Mouse (Mus musculus): ENCODE results near the gene Hint1.
"Not testable (repeated sequence)": the region's sequence is repeated elsewhere in the genome, so short reads cannot be mapped to it uniquely, and the experiment has no call there.

The Hint1 gene

DNA sequence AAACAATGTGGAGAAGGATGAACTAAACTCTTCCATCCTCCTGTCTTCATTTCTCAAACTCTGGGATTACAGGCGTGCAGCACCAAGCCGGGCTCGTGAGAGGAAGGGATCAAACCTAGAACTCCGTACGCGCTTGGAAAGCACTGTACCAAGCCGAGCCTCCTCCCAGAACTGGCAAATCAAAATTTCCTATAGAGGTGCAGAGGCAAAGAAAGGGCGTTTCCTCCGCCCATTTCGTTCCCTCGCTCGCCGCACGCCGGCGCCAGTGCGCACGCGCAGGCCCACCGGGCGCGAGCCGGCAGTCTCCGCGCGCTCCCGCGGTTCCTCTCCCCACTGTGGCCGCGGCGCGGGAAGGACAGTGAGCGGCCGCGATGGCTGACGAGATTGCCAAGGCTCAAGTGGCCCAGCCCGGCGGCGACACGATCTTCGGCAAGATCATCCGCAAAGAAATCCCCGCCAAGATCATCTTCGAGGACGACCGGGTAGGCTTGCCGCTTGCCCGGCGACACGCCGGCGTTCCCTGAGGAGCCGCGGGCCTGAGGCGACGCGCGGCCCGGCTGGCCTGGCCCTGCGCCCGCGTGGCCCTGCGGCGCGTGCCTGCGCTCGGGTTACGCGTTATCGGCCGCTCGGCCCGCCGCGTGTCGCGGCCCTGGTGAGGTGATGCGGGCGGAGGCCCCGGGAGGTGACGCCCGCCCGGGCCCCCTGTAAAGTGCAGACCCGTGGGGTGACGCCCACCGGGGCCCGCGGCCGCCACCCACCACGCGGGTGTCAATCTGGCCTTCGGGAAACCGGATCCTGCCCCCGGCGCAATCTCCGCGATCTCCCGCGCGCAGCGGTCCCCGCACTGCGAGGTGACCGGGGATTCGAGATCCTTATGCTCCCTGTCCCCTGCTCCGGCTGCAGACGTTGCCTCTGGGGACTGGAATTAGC lies at the start of gene Hint1:
Hint1 (plus strand) TSS at position 265 of the 930 bp plus-strand sequence.
- DNase-seq = peak; percentile 95

GRCm38 (mm10) chr11:54817449-54817848 lies 48.7 kb upstream of the Hint1 start:
- DNase-seq = no peak

GRCm38 (mm10) chr11:54819489-54819888 lies 46.7 kb upstream of the Hint1 start:
- DNase-seq = no peak

DNA sequence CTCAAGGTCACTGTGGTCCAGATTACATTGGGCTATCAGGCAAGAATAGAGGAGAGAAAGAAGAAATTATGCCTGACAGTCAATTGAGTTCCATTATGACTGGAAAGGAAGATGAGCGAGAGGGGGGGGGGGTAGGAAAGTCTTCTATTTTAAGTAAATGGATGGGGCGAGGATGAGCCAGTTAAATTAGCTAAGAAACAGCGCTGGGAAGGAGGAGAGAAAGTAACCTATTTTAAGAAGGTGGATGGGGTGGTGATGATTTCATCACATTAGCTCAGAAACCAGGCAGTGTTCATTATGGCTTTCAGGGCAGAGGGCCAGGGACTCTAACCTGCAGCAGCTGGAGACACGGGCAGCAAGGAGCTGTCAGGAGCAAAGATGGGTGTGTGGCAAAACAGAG lies 42.7 kb upstream of the Hint1 start:
- no peak for DNase-seq

- no peak for DNase-seq
Observed at GRCm38 (mm10) chr11:54825774-54826173, 40.4 kb upstream of the Hint1 start.

GRCm38 (mm10) chr11:54826819-54827218 lies 39.4 kb upstream of the Hint1 start:
- no peak for DNase-seq

- DNase-seq = no peak
Observed at GRCm38 (mm10) chr11:54833833-54834232, 32.4 kb upstream of the Hint1 start.

GRCm38 (mm10) chr11:54834596-54834995 lies 31.6 kb upstream of the Hint1 start:
- no peak for DNase-seq

DNA sequence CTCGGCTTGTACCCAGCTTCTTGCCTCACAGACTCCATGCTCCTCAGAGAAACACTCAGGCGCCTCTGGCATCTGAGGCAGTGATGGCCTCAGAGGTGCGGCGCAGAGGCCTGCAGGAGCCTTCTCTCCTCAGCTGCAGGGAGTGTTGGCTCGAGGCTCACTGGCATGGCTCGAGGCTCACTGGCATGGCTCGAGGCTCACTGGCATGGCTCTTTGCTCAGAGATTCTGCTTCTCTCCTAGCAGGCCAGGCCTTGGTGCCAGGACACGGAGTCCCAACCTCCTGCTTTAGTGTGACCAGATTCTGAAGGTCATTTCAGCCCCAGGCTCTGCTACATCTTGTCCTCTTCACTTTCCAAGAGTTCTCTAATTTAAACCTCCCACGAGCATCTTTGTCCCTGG lies 30.1 kb upstream of the Hint1 start:
- peak; percentile 8 for DNase-seq

DNA sequence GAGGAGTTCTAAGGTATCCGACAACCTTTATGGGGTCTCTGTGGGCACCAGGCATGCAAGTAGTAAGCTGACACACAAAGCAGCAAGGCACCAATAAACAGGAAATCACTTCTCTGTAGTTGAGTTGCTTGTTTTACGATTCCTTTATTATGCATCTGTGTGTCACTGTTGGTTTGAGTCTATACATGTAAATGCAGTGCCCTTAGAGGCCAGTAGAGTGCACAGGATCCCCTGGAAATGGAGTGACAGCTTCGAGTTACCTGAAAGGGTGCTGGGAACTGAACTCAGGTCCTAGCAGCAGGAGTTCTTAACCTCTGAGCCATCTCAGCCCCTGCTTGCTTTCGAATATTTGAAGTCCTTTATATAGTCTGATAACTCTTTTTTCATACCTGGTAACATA lies 26.5 kb upstream of the Hint1 start:
- DNase-seq = no peak

DNA sequence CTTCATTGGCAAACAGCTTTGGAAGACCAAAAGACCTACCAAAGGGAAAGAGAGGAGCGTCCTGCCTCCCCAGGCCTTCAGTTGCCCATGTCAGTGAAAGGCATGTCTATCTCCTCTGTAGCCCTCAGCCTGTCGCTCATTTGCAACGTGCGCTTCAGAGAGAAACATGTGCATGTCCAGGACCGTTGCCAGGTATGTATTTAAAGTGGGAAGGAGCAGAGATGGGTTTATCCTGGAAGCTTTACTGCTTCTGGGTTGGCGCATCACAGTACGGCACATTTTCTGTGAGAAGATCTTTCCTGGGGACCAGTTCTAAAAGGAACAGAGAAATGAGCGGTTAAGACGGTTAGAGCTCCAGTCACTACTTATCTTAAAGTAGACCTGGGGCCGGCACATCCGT lies 25.3 kb upstream of the Hint1 start:
- DNase-seq = no peak

DNA sequence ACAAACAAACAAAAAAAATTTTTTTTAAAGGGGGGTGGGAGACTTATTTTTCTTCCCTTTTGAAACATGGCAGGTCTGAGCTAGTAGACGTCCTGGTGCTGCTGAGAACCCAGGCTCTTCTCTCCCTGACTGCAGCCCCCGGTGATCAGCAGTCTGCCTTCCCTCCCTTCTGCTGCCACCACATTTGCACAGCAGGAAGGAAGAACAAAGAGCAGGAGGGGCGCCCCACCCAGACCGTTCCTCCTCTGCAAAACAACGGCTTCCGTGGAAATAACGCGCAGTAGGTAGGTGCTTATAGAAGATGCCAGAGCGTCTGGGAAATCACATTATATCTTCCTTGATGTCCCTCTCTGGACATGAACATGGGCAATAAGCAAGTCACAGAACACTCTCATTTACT lies 21.8 kb upstream of the Hint1 start:
- DNase-seq = no peak

GRCm38 (mm10) chr11:54844959-54845358 lies 21.2 kb upstream of the Hint1 start:
- DNase-seq = no peak

GRCm38 (mm10) chr11:54845470-54846442 lies 20.4 kb upstream of the Hint1 start:
- no peak for DNase-seq

DNA sequence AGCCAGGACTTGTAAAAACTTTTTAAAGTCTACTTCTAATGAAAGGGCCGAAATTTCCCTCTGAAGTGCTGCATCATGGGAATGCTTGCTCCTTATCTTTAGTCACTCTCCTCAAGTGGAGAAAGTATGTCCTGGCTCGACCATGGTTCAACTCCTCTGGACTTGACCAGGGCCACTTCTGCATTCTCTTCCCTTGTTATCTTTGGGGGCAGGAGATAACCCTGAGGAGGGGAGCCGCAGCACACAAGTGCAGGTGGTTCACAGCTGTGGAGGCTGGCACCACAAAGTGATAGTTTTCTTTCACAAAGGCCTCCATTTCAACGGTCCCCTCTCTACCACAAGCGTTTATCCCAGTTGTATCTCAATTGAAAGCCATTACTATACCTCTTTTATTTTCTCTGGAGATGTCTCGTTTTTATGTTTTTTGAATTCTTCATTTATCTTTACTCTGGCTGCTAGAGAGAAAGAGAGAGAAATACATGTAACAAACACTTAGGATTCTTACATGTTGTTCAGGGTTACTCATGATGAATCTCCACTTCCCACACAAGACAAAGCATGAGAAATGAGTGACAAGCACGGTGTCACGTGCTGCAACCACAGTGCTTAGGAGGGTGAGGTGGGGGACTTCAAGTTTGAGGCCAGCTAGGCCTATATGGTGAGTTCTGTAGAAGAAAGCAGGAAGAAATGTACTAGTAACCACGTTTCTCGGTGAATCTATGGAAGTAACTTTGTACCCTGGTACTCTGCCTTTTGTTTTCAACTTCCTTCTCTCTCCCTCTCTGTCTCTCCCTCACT lies 16.0 kb upstream of the Hint1 start:
- no peak for DNase-seq

DNA sequence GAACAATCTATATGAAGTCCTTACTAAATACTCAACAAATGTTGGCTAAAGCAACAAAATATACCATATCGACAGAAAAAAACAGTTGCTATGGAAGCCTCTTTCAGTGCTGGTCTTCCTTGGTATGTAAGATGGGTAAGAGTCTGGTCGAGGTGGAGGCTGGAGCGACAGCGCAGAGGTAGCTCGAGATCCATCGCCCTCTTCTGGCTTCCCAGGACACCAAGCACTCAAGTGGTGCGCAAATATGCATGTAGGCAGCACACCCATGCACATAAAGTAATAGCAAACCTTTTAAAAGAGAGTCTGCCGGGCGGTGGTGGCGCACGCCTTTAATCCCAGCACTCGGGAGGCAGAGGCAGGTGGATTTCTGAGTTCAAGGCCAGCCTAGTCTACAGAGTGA lies 14.5 kb upstream of the Hint1 start:
- DNase-seq = no peak

DNA sequence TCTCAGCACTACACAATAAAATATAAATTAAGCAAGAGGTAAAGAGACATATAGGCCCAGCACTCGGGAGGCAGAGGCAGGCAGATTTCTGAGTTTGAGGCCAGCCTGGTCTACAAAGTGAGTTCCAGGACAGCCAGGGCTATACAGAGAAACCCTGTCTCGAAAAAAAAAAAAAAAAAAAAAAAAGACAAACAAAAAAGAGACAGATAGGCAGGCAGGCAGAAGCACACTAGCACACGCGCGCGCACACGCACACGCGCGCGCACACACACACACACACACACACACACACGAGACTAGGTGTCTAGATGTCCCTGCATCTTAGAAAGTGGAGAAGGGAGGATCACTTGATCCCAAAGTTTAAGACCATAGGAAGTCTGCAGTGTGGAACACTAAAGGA lies 7.3 kb upstream of the Hint1 start:
- DNase-seq = not testable (repeated sequence)

GRCm38 (mm10) chr11:54859322-54860165 lies 6.6 kb upstream of the Hint1 start:
- no peak for DNase-seq

DNA sequence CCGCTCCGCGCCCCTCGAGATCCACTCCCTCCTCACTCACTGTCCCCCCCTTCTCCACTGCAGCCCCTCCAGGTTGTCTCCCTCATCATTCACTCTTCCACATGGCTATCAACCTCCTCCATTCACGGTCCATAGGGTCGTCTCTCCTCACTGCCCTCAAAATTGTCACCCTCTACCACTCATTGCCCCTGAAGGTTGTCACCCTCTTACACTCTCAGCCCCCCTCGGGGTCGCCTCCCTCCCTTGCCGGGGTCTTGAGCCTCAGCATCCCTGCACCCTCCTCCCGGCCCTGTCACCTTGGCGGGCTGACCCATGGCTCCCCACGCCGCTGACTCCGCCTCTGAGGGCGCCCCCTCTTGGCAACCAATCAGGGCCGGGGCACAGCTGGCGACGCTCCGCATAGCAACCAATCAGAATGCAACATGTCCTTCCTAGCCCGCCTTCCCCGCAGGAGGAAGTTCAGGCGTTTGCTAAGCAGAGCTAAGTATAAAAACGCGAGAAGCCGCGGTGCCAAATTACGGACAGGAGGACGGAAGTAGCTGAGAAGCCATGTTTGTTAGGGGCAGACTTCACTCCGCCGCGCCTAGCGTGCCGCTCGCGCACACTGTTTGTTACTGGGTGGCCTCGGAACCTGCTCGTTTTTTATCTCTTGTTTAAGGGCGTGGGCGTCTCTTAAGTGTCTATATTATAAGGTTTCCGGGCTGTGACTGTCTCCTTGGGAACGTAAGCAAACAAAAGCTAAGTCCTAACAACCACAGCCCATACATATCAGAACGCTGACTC lies 5.7 kb upstream of the Hint1 start, which contains the start of gene Lyrm7:
Lyrm7 (minus strand) TSS at position 661 of the 783 bp plus-strand sequence.
- DNase-seq = peak; percentile 94
